Mouse (Mus musculus): ENCODE data around the gene Pigp. TPM values are rescaled to one million over a fixed set of nuclear protein-coding genes. Genes with fewer than 3 reads are reported as not detected.
A peak's percentile ranks its signal among the peaks of the same experiment; 100 is the strongest.
"Not testable (repeated sequence)": the region's sequence is repeated elsewhere in the genome, so short reads cannot be mapped to it uniquely, and the experiment has no call there.

The Pigp gene
- total RNA-seq, 2 experiments from 2014 or later = 165 to 185 TPM

- DNase-seq (ENCODE audit: low spot score) = no peak
Observed at GRCm38 (mm10) chr16:94360578-94361350, 10.9 kb downstream of the Pigp start.

GRCm38 (mm10) chr16:94358091-94358490 lies 13.6 kb downstream of the Pigp start:
- no peak for DNase-seq (ENCODE audit: low spot score)

DNA sequence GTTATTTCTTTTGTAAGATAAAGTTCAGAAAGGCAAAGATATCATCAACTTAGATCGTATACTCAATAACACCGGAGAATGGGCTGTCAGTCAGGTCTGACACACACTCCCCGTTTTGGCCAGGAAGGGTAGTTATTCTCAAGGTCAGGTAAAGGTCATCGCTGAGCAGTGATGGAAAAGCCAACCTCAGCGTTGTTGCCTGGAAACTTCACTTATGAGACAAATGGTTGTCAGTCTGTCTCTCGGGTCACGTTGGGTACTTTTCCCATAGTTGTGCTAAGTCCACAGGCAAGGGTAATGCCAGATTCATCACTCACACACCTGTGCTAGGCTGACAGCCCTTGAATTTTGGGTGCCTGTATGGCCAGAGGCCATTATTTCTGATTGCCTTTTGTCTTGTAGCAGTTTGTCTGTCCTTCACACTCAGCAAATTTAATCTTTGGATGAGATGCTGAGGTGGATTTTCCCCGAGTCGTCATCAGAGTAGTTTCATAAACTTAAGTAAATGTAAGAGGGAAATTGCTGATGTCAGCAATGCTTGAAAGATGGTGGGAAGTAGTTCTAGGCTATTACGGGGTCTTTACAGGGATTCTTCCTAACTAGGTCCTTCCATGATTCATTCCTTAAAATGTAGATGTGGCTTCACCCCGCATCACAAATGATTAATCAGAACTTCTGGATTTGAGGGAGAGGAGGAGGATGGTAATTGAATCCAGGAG lies 14.7 kb downstream of the Pigp start:
- no peak for DNase-seq (ENCODE audit: low spot score)

DNA sequence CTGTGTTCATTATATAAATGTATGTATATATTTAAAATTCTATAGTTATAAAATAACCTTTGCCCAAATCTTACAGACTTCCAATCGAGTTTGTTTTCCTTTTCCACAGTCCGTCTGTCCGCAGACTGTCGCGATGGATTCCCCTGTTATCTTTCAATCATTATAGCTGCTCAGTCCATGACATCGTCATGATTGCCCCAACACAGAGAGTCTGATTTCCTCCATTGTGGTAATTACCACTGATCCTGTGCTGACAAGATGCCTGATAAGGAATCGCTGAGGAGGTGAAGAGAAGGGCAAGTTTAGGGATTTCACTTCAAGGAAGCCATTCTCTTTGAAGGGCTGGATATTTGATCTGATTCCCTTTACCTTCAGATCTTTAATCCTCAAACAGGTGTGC lies 15.6 kb downstream of the Pigp start:
- no peak for DNase-seq (ENCODE audit: low spot score)

- DNase-seq (ENCODE audit: low spot score) = no peak
Observed at GRCm38 (mm10) chr16:94354450-94354849, 17.2 kb downstream of the Pigp start.

GRCm38 (mm10) chr16:94350287-94350677 lies 21.4 kb downstream of the Pigp start:
- no peak for DNase-seq (ENCODE audit: low spot score)

GRCm38 (mm10) chr16:94349588-94350286 lies 21.9 kb downstream of the Pigp start:
- DNase-seq (ENCODE audit: low spot score) = no peak

- no peak for DNase-seq (ENCODE audit: low spot score)
Observed at GRCm38 (mm10) chr16:94348779-94349178, 22.9 kb downstream of the Pigp start.

GRCm38 (mm10) chr16:94347080-94347731 lies 24.4 kb downstream of the Pigp start:
- no peak for DNase-seq (ENCODE audit: low spot score)

DNA sequence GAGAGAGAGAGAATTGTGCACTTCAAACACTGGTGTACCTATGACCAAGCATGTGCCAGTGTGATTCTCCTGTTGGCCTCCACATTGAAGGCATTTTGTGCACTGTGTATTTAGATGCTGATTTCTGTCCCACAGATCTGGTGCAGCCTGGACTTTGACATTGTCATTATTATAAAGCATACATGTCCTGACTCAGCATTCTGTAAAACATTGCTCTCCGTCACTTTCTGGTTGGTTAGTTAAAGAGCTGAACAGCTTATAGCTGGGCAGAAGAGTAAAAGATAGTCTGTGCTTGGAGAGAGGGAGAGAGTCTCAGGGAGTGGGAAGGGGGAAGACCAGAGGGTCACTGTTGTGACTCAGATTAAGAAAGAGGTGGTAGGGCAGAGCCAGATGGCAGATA lies 25.9 kb downstream of the Pigp start:
- no peak for DNase-seq (ENCODE audit: low spot score)

DNA sequence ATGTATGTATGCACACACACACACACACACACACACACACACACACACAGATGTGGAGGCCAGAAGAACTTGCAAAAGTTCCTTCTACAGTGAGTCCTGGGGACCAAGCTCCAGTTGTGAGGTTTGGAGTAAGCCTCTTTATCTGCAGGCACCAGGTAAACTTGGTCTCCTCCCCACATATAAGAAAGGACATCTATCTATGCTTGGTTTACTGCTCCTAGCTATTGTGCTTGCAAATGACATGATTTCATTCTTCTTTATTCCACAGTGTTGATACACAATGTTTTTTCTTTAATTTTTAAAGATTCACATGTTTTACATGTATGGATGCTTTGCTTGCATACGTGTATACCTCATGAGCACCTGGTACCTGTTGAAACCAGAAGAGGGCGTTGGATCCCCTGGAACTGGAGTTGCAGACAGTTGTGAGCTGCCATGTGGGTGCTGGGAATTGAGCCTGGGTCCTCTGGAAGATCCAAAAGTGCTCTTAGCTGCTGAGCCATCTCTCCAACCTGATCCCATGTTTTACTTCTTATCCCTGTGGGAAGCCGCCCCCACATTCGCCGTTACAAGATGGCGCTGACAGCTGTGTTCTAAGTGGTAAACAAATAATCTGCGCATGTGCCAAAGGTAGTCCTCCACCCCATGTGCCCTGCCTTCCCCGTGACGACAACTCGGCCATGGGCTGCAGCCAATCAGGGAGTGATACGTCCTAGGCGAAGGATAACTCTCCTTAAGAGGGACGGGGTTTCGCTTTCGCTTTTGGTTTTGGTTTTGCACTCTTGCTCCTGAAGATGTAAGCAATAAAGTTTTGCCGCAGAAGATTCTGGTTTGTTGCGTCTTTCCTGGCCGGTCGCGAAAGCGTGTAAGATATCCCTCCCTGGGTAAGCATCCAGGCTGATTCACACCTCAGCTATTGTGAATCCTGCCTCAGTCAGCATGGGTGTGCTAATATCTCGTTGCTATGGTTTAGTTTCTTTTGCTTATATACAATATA lies 32.2 kb downstream of the Pigp start:
- DNase-seq (ENCODE audit: low spot score) = not testable (repeated sequence)

GRCm38 (mm10) chr16:94335656-94336055 lies 36.0 kb downstream of the Pigp start:
- no peak for DNase-seq (ENCODE audit: low spot score)

- peak; percentile 67 for DNase-seq (ENCODE audit: low spot score)
Observed at GRCm38 (mm10) chr16:94331886-94332252, 39.8 kb downstream of the Pigp start.

GRCm38 (mm10) chr16:94331233-94331885 lies 40.3 kb downstream of the Pigp start:
- DNase-seq (ENCODE audit: low spot score) = no peak

GRCm38 (mm10) chr16:94330429-94330828 lies 41.2 kb downstream of the Pigp start:
- DNase-seq (ENCODE audit: low spot score) = no peak

- no peak for DNase-seq (ENCODE audit: low spot score)
Observed at GRCm38 (mm10) chr16:94328881-94329867, 42.5 kb downstream of the Pigp start.

DNA sequence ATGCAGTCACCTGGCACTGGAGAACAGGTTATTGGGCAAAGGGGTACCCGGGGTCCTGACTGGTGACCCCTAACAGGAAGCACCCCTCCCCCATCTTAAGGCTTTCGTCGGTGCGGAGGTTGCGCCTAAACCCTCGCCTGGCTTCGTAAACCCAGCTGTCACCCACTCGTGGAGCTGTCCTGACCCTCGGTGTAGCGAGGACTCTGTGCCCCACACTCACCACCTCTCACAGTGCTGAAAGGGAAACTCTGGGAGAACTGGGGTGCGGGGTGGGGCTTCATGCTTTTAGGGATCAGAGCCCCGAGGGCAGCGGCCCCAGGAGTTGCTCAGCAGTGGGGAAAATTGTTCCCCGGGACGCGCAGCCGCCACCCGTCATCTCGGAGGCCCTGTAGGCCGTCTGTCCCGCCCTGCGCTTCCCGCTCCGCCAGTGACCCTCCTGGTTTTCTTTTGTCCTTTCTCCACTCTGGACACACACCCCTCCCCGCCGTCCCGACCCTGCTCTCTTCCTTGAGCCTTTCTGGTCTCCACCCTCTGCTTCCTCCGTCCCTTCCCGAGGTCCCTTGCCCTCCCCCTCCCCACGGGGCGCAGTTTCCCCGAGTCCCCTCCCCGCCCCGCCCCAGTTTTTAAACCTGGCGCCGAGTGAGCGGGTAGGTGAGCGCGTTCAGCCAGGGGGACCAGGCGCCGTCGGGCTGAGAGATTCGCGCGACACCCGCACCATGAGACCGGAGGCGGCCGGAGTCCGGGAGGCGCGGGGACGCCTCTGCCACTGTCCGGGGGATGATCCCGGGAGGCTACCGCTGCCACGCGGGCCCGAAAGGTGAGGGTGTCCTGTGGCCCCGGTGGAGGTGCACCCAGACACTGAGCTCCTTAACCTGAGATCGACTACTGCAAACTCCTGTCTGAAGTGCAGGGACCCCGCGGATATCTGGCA lies 43.6 kb downstream of the Pigp start, which contains the start of gene Ripply3:
Ripply3 (plus strand) TSS at position 640 of the 931 bp plus-strand sequence.
- DNase-seq (ENCODE audit: low spot score) = peak; percentile 38

GRCm38 (mm10) chr16:94326008-94326407 lies 45.6 kb downstream of the Pigp start:
- DNase-seq (ENCODE audit: low spot score) = no peak
